Mouse (Mus musculus) intestine, embryonic 14.5 days (tissue): ENCODE results near the gene Hoxb2. TPM values are rescaled to one million over a fixed set of nuclear protein-coding genes. Genes with fewer than 3 reads are reported as not detected.

Experiments
- microRNA counts: library from miRNA; unstranded; fragments of <30 nt; microRNA quantifications from one replicate; lab custom pipeline; 2016
- microRNA-seq: library from miRNA; unstranded; fragments of <30 nt; microRNA quantifications from one replicate; pipeline ENCODE4, GENCODE M21; 2016
- polyA plus RNA-seq: library from polyadenylated mRNA; unstranded; fragments of >200 nt; fragmentation: Nextera tagmentation; extraction: Ambion mirVana; gene quantifications from 2 replicates; pipeline ENCODE4 v1.2.1, GENCODE M21; 2014

Hoxb2 gene
- polyA plus RNA-seq, 1 experiment from 2014 or later: 27.9 TPM

MicroRNAs encoded within 50 kb of the gene (microRNA counts, 519-probe panel; counts per million panel counts)
- microRNA mmu-miR-10a (lab: Ali Mortazavi, UCI): 5,538 counts per million, percentile 93 among the panel's probes with 10 or more counts

Small RNAs within 50 kb of the gene (microRNA-seq; reads per million reads assigned to microRNA genes)
- gene Mir10a: 83,668 reads per million, percentile 100 among the genes with 10 or more reads in this experiment

Other genes starting within 250 kb of the Hoxb2 start
- 0.11 TPM in 1 of 2 replicates, not detected in the other for gene Calcoco2, start 238.6 kb upstream of the Hoxb2 start, polyA plus RNA-seq
- 0.15 and 0.22 TPM in 2 replicates for gene Ttll6, start 216.7 kb upstream of the Hoxb2 start, polyA plus RNA-seq
- not detected in 2 replicates for gene Hoxb13, start 156.2 kb upstream of the Hoxb2 start, polyA plus RNA-seq
- gene Hoxb9, start 79.1 kb upstream of the Hoxb2 start, polyA plus RNA-seq: 1.0 and 1.1 TPM in 2 replicates
- 1.5 and 1.7 TPM in 2 replicates for gene Hoxb8, start 68.6 kb upstream of the Hoxb2 start, polyA plus RNA-seq
- 11.7 and 13.2 TPM in 2 replicates for gene Hoxb7, start 63.9 kb upstream of the Hoxb2 start, polyA plus RNA-seq
- 18.1 and 24.1 TPM in 2 replicates for gene Hoxb6, start 58.0 kb upstream of the Hoxb2 start, polyA plus RNA-seq
- 49.6 and 51.6 TPM in 2 replicates for gene Hoxb5, start 47.2 kb upstream of the Hoxb2 start, polyA plus RNA-seq
- 3.5 and 3.8 TPM in 2 replicates for gene Hoxb4, start 32.3 kb upstream of the Hoxb2 start, polyA plus RNA-seq
- gene Hoxb3, start 27.2 kb upstream of the Hoxb2 start, polyA plus RNA-seq: 3.7 and 4.9 TPM in 2 replicates
- 0.36 and 0.42 TPM in 2 replicates for gene Hoxb1, start 15.2 kb downstream of the Hoxb2 start, polyA plus RNA-seq
- 0.87 and 1.7 TPM in 2 replicates for gene Skap1, start 114.1 kb downstream of the Hoxb2 start, polyA plus RNA-seq